Mouse (Mus musculus): ENCODE data around the gene E130208F15Rik.

- TF ChIP-seq CTCF (IDR thresholded peaks at IDR 0.05; ENCODE audit: control insufficient read depth, insufficient read depth, insufficient replicate concordance, low read depth, low read length) (peak; percentile 86; the same call in 1 of the 2 replicates), POLR2A (IDR thresholded peaks at IDR 0.05; ENCODE audit: control insufficient read depth, low read depth, low read length) (no peak)
Observed at GRCm38 (mm10) chr7:30331887-30332286, 10.3 kb downstream of the E130208F15Rik start.
